Mouse (Mus musculus) heart, embryonic 15.5 days (tissue): ENCODE data around the gene Atp2b2. TPM values are rescaled to one million over a fixed set of nuclear protein-coding genes. Genes with fewer than 3 reads are reported as not detected.

Source experiments
- ATAC-seq: fragments of 200-750 bp; cut with Nextera tagmentation; replicated peaks from 2 replicates; pipeline ENCODE4 v1.8.0; 2017; ENCODE audit warnings: low read depth, moderate TSS enrichment; ENCODE audit not compliant: insufficient number of reproducible peaks, insufficient read depth, low FRiP score
- H3K27ac ChIP-seq: fragments of 300-500 bp; sonication (generic); 2 replicates; pipeline ENCODE4 v1.5.1; 2015; ENCODE audit warnings: mild to moderate bottlenecking, inconsistent platforms
- H3K27me3 ChIP-seq: fragments of 300-500 bp; sonication (generic); 2 replicates; pipeline ENCODE4 v1.6.1; 2015; ENCODE audit warnings: inconsistent platforms
- H3K36me3 ChIP-seq: fragments of 300-500 bp; sonication (generic); 2 replicates; pipeline ENCODE4 v1.6.1; 2015; ENCODE audit warnings: mild to moderate bottlenecking, inconsistent platforms
- H3K4me1 ChIP-seq: fragments of 300-500 bp; sonication (generic); replicated peaks from 2 replicates; pipeline ENCODE4 v1.6.1; 2015; ENCODE audit warnings: inconsistent platforms
- H3K4me2 ChIP-seq: fragments of 300-500 bp; sonication (generic); 2 replicates; pipeline ENCODE4 v1.6.1; 2015; ENCODE audit warnings: inconsistent platforms, mild to moderate bottlenecking, moderate library complexity
- H3K4me3 ChIP-seq: fragments of 300-500 bp; sonication (generic); 2 replicates; pipeline ENCODE4 v1.5.1; 2015; ENCODE audit warnings: mild to moderate bottlenecking, inconsistent platforms
- H3K9ac ChIP-seq: fragments of 300-500 bp; sonication (generic); 2 replicates; pipeline ENCODE4 v1.6.1; 2015; ENCODE audit warnings: mild to moderate bottlenecking, inconsistent platforms
- H3K9me3 ChIP-seq: fragments of 300-500 bp; sonication (generic); replicated peaks from 2 replicates; pipeline ENCODE4 v1.6.1; 2016; ENCODE audit warnings: inconsistent platforms
- WGBS: fragments of 180-500 bp; shearing (Covaris S2); methylation state at CpG from one replicate; pipeline ENCODE4 v1.1.7; 2015; ENCODE audit warnings: mixed read lengths; 5-methylcytosine and 5-hydroxymethylcytosine counted together
- polyA plus RNA-seq: library from polyadenylated mRNA; unstranded; fragments of >200 nt; fragmentation: Nextera tagmentation; extraction: Ambion mirVana; gene quantifications from 2 replicates; pipeline ENCODE4 v1.2.1, GENCODE M21; 2015

The Atp2b2 gene
- polyA plus RNA-seq, 1 experiment from 2014 or later: 0.09 TPM

GRCm38 (mm10) chr6:113942355-113942754 lies 100.1 kb downstream of the Atp2b2 start:
- H3K9me3 ChIP-seq: no peaks in the 10 kb centered on the region
- H3K27me3 ChIP-seq: 0 out of 2 replicates have a peak, but pooled peaks cover 11% of the 10 kb centered on the region
- H3K27ac ChIP-seq: no peak overlapping the region
- 55% methylated on average over 12 of the region's 12 CpGs for WGBS
- H3K4me3 ChIP-seq: no peak overlapping the region
- no peak overlapping the region for H3K9ac ChIP-seq
- no peak overlapping the region for H3K4me2 ChIP-seq
- no peak for ATAC-seq
- no peaks in the 10 kb centered on the region for H3K36me3 ChIP-seq
- H3K4me1 ChIP-seq: no peaks in the 10 kb centered on the region

- Histone ChIP-seq H3K27me3 (0 out of 2 replicates have a peak, but pooled peaks cover 11% of the 10 kb centered on the region), H3K4me3 (no peak overlapping the region), H3K27ac (no peak overlapping the region), H3K4me1 (no peaks in the 10 kb centered on the region), H3K9me3 (no peaks in the 10 kb centered on the region), H3K36me3 (no peaks in the 10 kb centered on the region), H3K4me2 (no peak overlapping the region), H3K9ac (no peak overlapping the region)
- 65% methylated on average over 5 of the region's 5 CpGs for WGBS
- no peak for ATAC-seq
Measured at GRCm38 (mm10) chr6:113941324-113941723, 101.1 kb downstream of the Atp2b2 start.

- H3K9ac ChIP-seq: no peak overlapping the region
- no peaks in the 10 kb centered on the region for H3K36me3 ChIP-seq
- H3K27ac ChIP-seq: no peak overlapping the region
- no peaks in the 10 kb centered on the region for H3K9me3 ChIP-seq
- ATAC-seq: no peak
- no peak overlapping the region for H3K4me2 ChIP-seq
- H3K4me1 ChIP-seq: no peaks in the 10 kb centered on the region
- H3K4me3 ChIP-seq: no peak overlapping the region
- 0 out of 2 replicates have a peak, but pooled peaks cover 11% of the 10 kb centered on the region for H3K27me3 ChIP-seq
- 90% methylated on average over 8 of the region's 8 CpGs for WGBS
Measured at GRCm38 (mm10) chr6:113939442-113939841, 103.0 kb downstream of the Atp2b2 start.

DNA sequence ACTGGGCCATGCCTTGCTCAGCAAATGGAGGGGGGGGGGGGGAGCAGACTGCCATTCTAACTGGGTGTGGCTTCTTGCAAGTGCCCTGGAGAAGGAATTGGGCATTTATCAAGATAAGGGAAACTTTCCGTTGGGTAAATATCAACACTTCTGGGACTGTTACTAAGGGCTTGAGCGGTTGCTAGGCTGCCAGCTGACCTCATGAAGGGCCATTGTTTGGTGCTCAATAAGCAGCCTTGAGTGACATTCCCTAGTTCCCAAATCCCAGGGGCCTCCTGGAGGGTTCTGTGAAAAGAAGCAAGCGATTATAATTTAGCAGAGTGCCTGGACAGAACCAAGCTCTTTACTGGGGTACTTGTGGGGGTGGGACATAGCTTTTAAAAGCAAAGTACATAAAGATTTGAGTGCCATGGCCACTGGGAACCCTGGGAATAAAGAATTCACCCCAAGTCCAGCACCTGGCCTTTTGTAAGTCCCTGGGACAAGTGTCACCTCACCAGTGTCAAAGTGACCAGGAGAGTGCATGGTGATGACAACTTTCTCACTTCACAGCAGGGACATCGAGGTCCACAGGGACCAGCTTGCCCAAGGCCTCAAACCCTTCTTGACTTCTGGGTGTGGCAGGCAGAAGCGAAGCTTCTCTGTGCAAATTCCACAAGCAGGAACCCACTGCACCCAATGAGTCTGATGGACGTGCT lies 105.5 kb downstream of the Atp2b2 start:
- H3K9me3 ChIP-seq: no peaks in the 10 kb centered on the region
- H3K36me3 ChIP-seq: no peaks in the 10 kb centered on the region
- no peak overlapping the region for H3K4me2 ChIP-seq
- H3K4me3 ChIP-seq: no peak overlapping the region
- ATAC-seq: no peak
- H3K9ac ChIP-seq: no peak overlapping the region
- no peaks in the 10 kb centered on the region for H3K4me1 ChIP-seq
- H3K27ac ChIP-seq: no peak overlapping the region
- 0 out of 2 replicates have a peak, but pooled peaks cover 8% of the 10 kb centered on the region for H3K27me3 ChIP-seq
- 53% methylated on average over 6 of the region's 6 CpGs for whole genome bisulfite sequencing

- 48% methylated on average over 8 of the region's 8 CpGs for WGBS
- no peaks in the 10 kb centered on the region for H3K36me3 ChIP-seq
Measured at GRCm38 (mm10) chr6:113936111-113936510, 106.3 kb downstream of the Atp2b2 start.

DNA sequence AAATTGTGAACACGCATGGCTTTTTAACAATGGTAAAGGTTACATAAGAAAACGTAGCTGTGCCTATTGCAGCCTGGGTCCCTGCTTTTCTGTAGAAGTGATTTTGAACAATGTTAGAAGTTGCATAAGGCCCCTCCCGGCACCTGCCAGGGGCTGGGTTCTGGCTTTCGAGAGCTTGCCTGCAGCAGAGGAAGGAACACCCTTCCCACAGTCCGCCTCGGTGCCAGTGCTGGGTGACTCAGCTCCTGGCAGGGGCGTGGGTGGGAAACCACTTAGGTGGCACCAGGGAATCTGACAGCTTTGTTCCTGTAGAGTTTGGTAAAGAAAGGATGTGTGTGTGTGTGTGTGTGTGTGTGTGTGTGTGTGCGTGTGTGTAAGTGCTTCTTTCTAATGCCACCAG lies 107.7 kb downstream of the Atp2b2 start:
- no peak overlapping the region for H3K4me2 ChIP-seq
- H3K36me3 ChIP-seq: no peaks in the 10 kb centered on the region
- H3K27me3 ChIP-seq: 0 out of 2 replicates have a peak, but pooled peaks cover 5% of the 10 kb centered on the region
- ATAC-seq: no peak
- WGBS: 74% methylated on average over 8 of the region's 8 CpGs
- H3K4me1 ChIP-seq: no peaks in the 10 kb centered on the region
- H3K4me3 ChIP-seq: no peak overlapping the region
- H3K9ac ChIP-seq: no peak overlapping the region
- H3K9me3 ChIP-seq: no peaks in the 10 kb centered on the region
- no peak overlapping the region for H3K27ac ChIP-seq

More at GRCm38 (mm10) chr6:113936111-113936510, 106.3 kb downstream of the Atp2b2 start:
- ATAC-seq: no peak
- H3K27me3 ChIP-seq: 0 out of 2 replicates have a peak, but pooled peaks cover 5% of the 10 kb centered on the region
- H3K4me1 ChIP-seq: no peaks in the 10 kb centered on the region
- no peak overlapping the region for H3K4me2 ChIP-seq
- H3K27ac ChIP-seq: no peak overlapping the region
- no peak overlapping the region for H3K9ac ChIP-seq
- H3K4me3 ChIP-seq: no peak overlapping the region
- no peaks in the 10 kb centered on the region for H3K9me3 ChIP-seq

- Histone ChIP-seq H3K27me3 (0 out of 2 replicates have a peak, but pooled peaks cover 4% of the 10 kb centered on the region), H3K27ac (no peak overlapping the region), H3K9ac (no peak overlapping the region), H3K36me3 (no peaks in the 10 kb centered on the region), H3K4me3 (no peak overlapping the region), H3K4me2 (no peak overlapping the region), H3K9me3 (no peaks in the 10 kb centered on the region), H3K4me1 (no peaks in the 10 kb centered on the region)
- no peak for ATAC-seq
- 59% methylated on average over 14 of the region's 14 CpGs for WGBS
Measured at GRCm38 (mm10) chr6:113933261-113934151, 108.9 kb downstream of the Atp2b2 start.

- no peak for ATAC-seq
- H3K4me2 ChIP-seq: no peak overlapping the region
- no peak overlapping the region for H3K9ac ChIP-seq
- H3K4me3 ChIP-seq: no peak overlapping the region
- WGBS: 83% methylated on average over 7 of the region's 8 CpGs
- no peaks in the 10 kb centered on the region for H3K9me3 ChIP-seq
- no peak overlapping the region for H3K27ac ChIP-seq
- no peaks in the 10 kb centered on the region for H3K36me3 ChIP-seq
- H3K27me3 ChIP-seq: no peaks in the 10 kb centered on the region
- H3K4me1 ChIP-seq: no peaks in the 10 kb centered on the region
Measured at GRCm38 (mm10) chr6:113929191-113929875, 113.1 kb downstream of the Atp2b2 start.

- H3K9ac ChIP-seq: no peak overlapping the region
- no peaks in the 10 kb centered on the region for H3K36me3 ChIP-seq
- H3K27ac ChIP-seq: no peak overlapping the region
- no peak for ATAC-seq
- H3K4me1 ChIP-seq: no peaks in the 10 kb centered on the region
- H3K27me3 ChIP-seq: no peaks in the 10 kb centered on the region
- no peak overlapping the region for H3K4me2 ChIP-seq
- WGBS: 65% methylated on average over 4 of the region's 4 CpGs
- no peak overlapping the region for H3K4me3 ChIP-seq
- H3K9me3 ChIP-seq: no peaks in the 10 kb centered on the region
Measured at GRCm38 (mm10) chr6:113923249-113923648, 119.2 kb downstream of the Atp2b2 start.

DNA sequence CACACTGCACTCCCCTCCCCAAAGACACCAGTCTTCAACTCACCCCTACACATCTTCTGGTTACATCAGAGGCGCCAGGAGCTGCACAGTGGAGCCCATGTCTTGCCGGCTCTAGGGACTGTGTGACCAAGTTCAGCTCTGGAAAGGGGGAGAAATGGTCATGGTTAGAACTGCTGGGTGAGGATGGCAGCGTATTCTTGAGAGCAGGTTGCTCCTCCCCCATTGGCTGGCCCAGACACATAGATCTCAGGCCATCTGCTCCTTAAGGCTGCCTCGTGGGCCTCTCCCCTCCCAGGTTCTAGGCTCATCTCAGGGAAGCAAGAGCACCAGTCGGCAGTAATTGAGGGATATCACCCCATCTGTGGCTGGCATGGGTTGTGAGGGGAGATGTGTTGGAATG lies 121.9 kb downstream of the Atp2b2 start:
- Histone ChIP-seq H3K9ac (no peak overlapping the region), H3K4me3 (no peak overlapping the region), H3K36me3 (no peaks in the 10 kb centered on the region), H3K9me3 (no peaks in the 10 kb centered on the region), H3K4me2 (no peak overlapping the region), H3K4me1 (no peaks in the 10 kb centered on the region), H3K27ac (no peak overlapping the region), H3K27me3 (no peaks in the 10 kb centered on the region)
- WGBS: 68% methylated on average over 5 of the region's 5 CpGs
- ATAC-seq: no peak

- H3K36me3 ChIP-seq: no peaks in the 10 kb centered on the region
- no peak overlapping the region for H3K9ac ChIP-seq
- no peak for ATAC-seq
- peaks cover 8% of the 10 kb centered on the region for H3K27me3 ChIP-seq
- 53% methylated on average over 3 of the region's 3 CpGs for WGBS
- H3K4me1 ChIP-seq: no peaks in the 10 kb centered on the region
- no peaks in the 10 kb centered on the region for H3K9me3 ChIP-seq
- no peak overlapping the region for H3K4me2 ChIP-seq
- no peak overlapping the region for H3K4me3 ChIP-seq
- no peak overlapping the region for H3K27ac ChIP-seq
Measured at GRCm38 (mm10) chr6:113912753-113913152, 129.7 kb downstream of the Atp2b2 start.
